Mouse (Mus musculus) kidney, adult 11 months (tissue): ENCODE results near the gene Vps16.

ENCODE experiments used
- DNase-seq: peaks from one replicate; pipeline ENCODE4 v3.0.0; 2022

Vps16 gene

GRCm38 (mm10) chr2:130424126-130424853, at the start of gene Vps16, which contains the start of gene Pced1a:
TSS of gene Vps16 (plus strand) at chr2:130424339.
TSS of gene Pced1a (minus strand) at chr2:130424701.
- DNase-seq: peak; percentile 90

GRCm38 (mm10) chr2:130374951-130375350, 49.2 kb upstream of the Vps16 start:
- DNase-seq: no peak

- no peak for DNase-seq
Measured at GRCm38 (mm10) chr2:130383205-130383604, 40.9 kb upstream of the Vps16 start.

- no peak for DNase-seq
Measured at GRCm38 (mm10) chr2:130383895-130384294, 40.2 kb upstream of the Vps16 start.

GRCm38 (mm10) chr2:130386212-130386611, 37.9 kb upstream of the Vps16 start:
- no peak for DNase-seq

- DNase-seq: no peak
Measured at GRCm38 (mm10) chr2:130388796-130389195, 35.3 kb upstream of the Vps16 start.

- DNase-seq: no peak
Measured at GRCm38 (mm10) chr2:130390993-130391625, 33.0 kb upstream of the Vps16 start.

GRCm38 (mm10) chr2:130392836-130393235, 31.3 kb upstream of the Vps16 start:
- DNase-seq: no peak

GRCm38 (mm10) chr2:130395696-130396095, 28.4 kb upstream of the Vps16 start:
- no peak for DNase-seq

- DNase-seq: no peak
Measured at GRCm38 (mm10) chr2:130397186-130397985, 26.8 kb upstream of the Vps16 start, which contains the start of gene Cpxm1. TSS of gene Cpxm1 (minus strand) at chr2:130397574.

- DNase-seq: no peak
Measured at GRCm38 (mm10) chr2:130398091-130398490, 26.0 kb upstream of the Vps16 start.

- DNase-seq: no peak
Measured at GRCm38 (mm10) chr2:130400046-130400445, 24.1 kb upstream of the Vps16 start.

GRCm38 (mm10) chr2:130401891-130402290, 22.2 kb upstream of the Vps16 start:
- no peak for DNase-seq

- DNase-seq: no peak
Measured at GRCm38 (mm10) chr2:130404939-130405338, 19.2 kb upstream of the Vps16 start, which contains the start of the genes Gm28372 and 1700020A23Rik. TSS of gene Gm28372 (plus strand) at chr2:130405239. TSS of gene 1700020A23Rik (plus strand) at chr2:130405259.

GRCm38 (mm10) chr2:130406178-130406577, 18.0 kb upstream of the Vps16 start, which contains the start of gene Tmem239:
TSS of gene Tmem239 (plus strand) at chr2:130406478.
- no peak for DNase-seq

- DNase-seq: no peak
Measured at GRCm38 (mm10) chr2:130408194-130408593, 15.9 kb upstream of the Vps16 start.

GRCm38 (mm10) chr2:130411558-130412495, 12.3 kb upstream of the Vps16 start:
- DNase-seq: peak; percentile 63

GRCm38 (mm10) chr2:130412775-130413174, 11.4 kb upstream of the Vps16 start:
- DNase-seq: no peak

- no peak for DNase-seq
Measured at GRCm38 (mm10) chr2:130414094-130414856, 9.9 kb upstream of the Vps16 start.

GRCm38 (mm10) chr2:130421781-130422620, 2.1 kb upstream of the Vps16 start:
- no peak for DNase-seq
